In genomic region chr10:71148226-71148625, GRCm38 (mm10) we compare ENCODE assay signal across 20 mouse cellular contexts. TPM values are rescaled to one million over a fixed set of nuclear protein-coding genes. Genes with fewer than 3 reads are reported as not detected.
"Had no signal": no experiment of that assay in that cellular context is flagged by ENCODE, and none has a peak within 500 bp of the region (broad histone marks: within the 10 kb centered on the region; RNA-seq: fewer than 3 reads in every experiment).

No protein-coding gene starts in this region.

- H3K4me1 ChIP-seq: liver, embryonic 13.5 days; liver, embryonic 15.5 days; midbrain, embryonic 13.5 days; midbrain, embryonic 15.5 days; neural tube, embryonic 12.5 days had no signal

- H3K4me3 ChIP-seq: liver, embryonic 13.5 days; liver, embryonic 15.5 days; midbrain, embryonic 13.5 days; midbrain, embryonic 15.5 days; neural tube, embryonic 12.5 days; stomach, embryonic 15.5 days had no signal

- DNase-seq: liver, embryonic 13.5 days; liver, postnatal 0 days; lung, adult 2 months; lung, postnatal 36 days; right cerebral cortex, postnatal 14 days; thymus, adult 2 months; thymus, postnatal 25 days; thymus, postnatal 4 days had no signal

- H3K36me3 ChIP-seq: liver, embryonic 13.5 days; liver, embryonic 15.5 days; midbrain, embryonic 13.5 days; midbrain, embryonic 15.5 days; neural tube, embryonic 12.5 days; stomach, embryonic 15.5 days had no signal

- H3K9me3 ChIP-seq: liver, embryonic 13.5 days; liver, embryonic 15.5 days; midbrain, embryonic 13.5 days; stomach, embryonic 15.5 days had no signal

- H3K27ac ChIP-seq: liver, embryonic 13.5 days; liver, embryonic 15.5 days; macrophage; midbrain, embryonic 13.5 days; midbrain, embryonic 15.5 days; neural tube, embryonic 12.5 days; stomach, embryonic 15.5 days; stomach, postnatal 0 days had no signal

- H3K27me3 ChIP-seq: liver, embryonic 13.5 days; liver, embryonic 15.5 days; midbrain, embryonic 13.5 days; midbrain, embryonic 15.5 days; neural tube, embryonic 12.5 days; stomach, embryonic 15.5 days had no signal

- H3K9ac ChIP-seq: liver, embryonic 13.5 days; liver, embryonic 15.5 days; liver, postnatal 0 days; midbrain, embryonic 13.5 days; midbrain, embryonic 15.5 days; neural tube, embryonic 12.5 days; stomach, embryonic 15.5 days had no signal

- ATAC-seq: liver, postnatal 0 days; midbrain, embryonic 13.5 days; midbrain, embryonic 15.5 days had no signal

- H3K4me2 ChIP-seq: liver, embryonic 11.5 days; liver, embryonic 13.5 days; liver, embryonic 15.5 days; midbrain, embryonic 11.5 days; midbrain, embryonic 13.5 days; midbrain, embryonic 15.5 days; neural tube, embryonic 12.5 days; stomach, embryonic 15.5 days had no signal

RNA-seq across cellular contexts. Expression of gene Bicc1, which starts 11.3 kb away (rescaled TPM):
- total RNA-seq: megakaryocyte progenitor cell, adult 5-6 weeks; monocyte, adult 5-6 weeks; neutrophil, adult 5-6 weeks had no signal
- polyA plus RNA-seq: macrophage had no signal
